Mouse (Mus musculus) liver, embryonic 11.5 days (tissue): ENCODE results near the gene Atrn. TPM values are rescaled to one million over a fixed set of nuclear protein-coding genes. Genes with fewer than 3 reads are reported as not detected.

ENCODE experiments used
- ATAC-seq: fragments of 200-750 bp; cut with Nextera tagmentation; replicated peaks from 2 replicates; pipeline ENCODE4 v1.8.0; 2017; ENCODE audit warnings: moderate number of reproducible peaks, mild to moderate bottlenecking, moderate TSS enrichment, moderate library complexity; ENCODE audit not compliant: low FRiP score
- DNase-seq: peaks from one replicate; pipeline ENCODE4 v3.0.0-alpha.2; 2017; ENCODE audit warnings: low spot score
- H3K27ac ChIP-seq: fragments of 300-500 bp; sonication (generic); 2 replicates; pipeline ENCODE4 v1.5.1; 2014; ENCODE audit warnings: mild to moderate bottlenecking, low read depth, low read length, control low read depth
- H3K27me3 ChIP-seq: fragments of 300-500 bp; sonication (generic); replicated peaks from 2 replicates; pipeline ENCODE4 v1.6.1; 2014; ENCODE audit warnings: low read length, mixed read lengths; ENCODE audit not compliant: control insufficient read depth, insufficient read depth
- H3K36me3 ChIP-seq: fragments of 300-500 bp; sonication (generic); 2 replicates; pipeline ENCODE4 v1.6.1; 2014; ENCODE audit warnings: mild to moderate bottlenecking, low read length, moderate library complexity, mixed read lengths; ENCODE audit not compliant: control insufficient read depth, insufficient read depth
- H3K4me1 ChIP-seq: fragments of 300-500 bp; sonication (generic); replicated peaks from 2 replicates; pipeline ENCODE4 v1.6.1; 2014; ENCODE audit warnings: low read length, mixed read lengths; ENCODE audit not compliant: control insufficient read depth, insufficient read depth
- H3K4me2 ChIP-seq: fragments of 300-500 bp; sonication (generic); 2 replicates; pipeline ENCODE4 v1.6.1; 2014; ENCODE audit warnings: mild to moderate bottlenecking, control low read depth, moderate library complexity
- H3K4me3 ChIP-seq: fragments of 300-500 bp; sonication (generic); 2 replicates; pipeline ENCODE4 v1.5.1; 2014; ENCODE audit warnings: low read depth, low read length, control low read depth
- H3K9ac ChIP-seq: fragments of 300-500 bp; sonication (generic); 2 replicates; pipeline ENCODE4 v1.6.1; 2014; ENCODE audit warnings: low read depth, low read length, control low read depth
- H3K9me3 ChIP-seq: fragments of 300-500 bp; sonication (generic); 2 replicates; pipeline ENCODE4 v1.6.1; 2016; ENCODE audit warnings: low read length, inconsistent platforms, mixed read lengths; ENCODE audit not compliant: control insufficient read depth
- WGBS: fragments of 180-500 bp; shearing (Covaris S2); extraction: QIAGEN DNeasy Blood & Tissue Kit; methylation state at CpG from one replicate; pipeline ENCODE4 v1.1.7; 2014; 5-methylcytosine and 5-hydroxymethylcytosine counted together
- polyA plus RNA-seq: library from polyadenylated mRNA; unstranded; fragments of >200 nt; fragmentation: Nextera tagmentation; extraction: Ambion mirVana; gene quantifications from 2 replicates; pipeline ENCODE4 v1.2.1, GENCODE M21; 2014

Atrn gene
- polyA plus RNA-seq, 1 experiment from 2014 or later = 7.0 TPM

DNA sequence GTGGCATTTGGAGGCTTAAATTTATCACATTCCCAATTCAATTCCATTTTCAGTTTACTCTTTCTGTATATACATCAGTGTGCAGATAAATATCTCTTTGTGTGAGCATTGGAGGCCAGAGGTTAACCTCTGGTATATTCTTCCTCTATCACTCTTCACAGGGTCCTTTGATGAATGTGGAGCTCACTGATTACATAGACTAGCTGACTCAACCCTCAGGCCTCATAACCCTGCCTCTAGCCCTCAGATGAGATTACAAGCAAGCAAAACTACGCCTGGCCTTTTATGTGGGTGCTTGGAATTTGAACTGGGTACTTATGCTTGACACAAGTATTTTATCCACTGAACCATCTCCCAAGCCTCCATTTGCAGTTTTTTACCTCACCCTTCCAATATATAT lies 68.6 kb downstream of the Atrn start:
- WGBS = 39% methylated on average over 1 of the region's 1 CpGs
- ATAC-seq = peak; percentile 88
- Histone ChIP-seq H3K27me3 (no peaks in the 10 kb centered on the region), H3K4me3 (no peak overlapping the region), H3K4me1 (peaks cover 39% of the 10 kb centered on the region), H3K27ac (peak overlapping the region; percentile 70), H3K4me2 (no peak overlapping the region), H3K9ac (no peak overlapping the region), H3K36me3 (no peaks in the 10 kb centered on the region), H3K9me3 (no peaks in the 10 kb centered on the region)
- DNase-seq = no peak

DNA sequence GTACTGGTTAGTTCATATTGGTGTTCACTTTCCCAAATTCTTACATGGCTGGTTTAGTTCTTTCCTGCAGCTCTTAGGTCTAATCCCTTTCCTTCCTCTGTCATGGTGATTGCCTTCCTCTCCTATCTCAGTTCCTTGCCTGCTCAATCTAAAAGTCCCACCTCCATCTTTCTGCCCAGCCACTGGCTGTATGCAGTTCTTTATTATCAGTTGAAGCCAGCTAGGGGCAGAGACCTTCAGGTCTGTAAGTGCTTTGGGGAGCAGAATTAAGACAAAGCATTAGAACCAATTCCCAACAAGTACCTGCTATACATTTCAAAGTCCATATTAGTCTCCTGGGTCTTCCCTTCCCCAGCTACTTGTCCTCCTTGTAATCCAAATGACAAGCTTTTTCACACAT lies 71.3 kb downstream of the Atrn start:
- Histone ChIP-seq H3K4me1 (peaks cover 25% of the 10 kb centered on the region), H3K27ac (peak overlapping the region; percentile 92), H3K4me3 (no peak overlapping the region), H3K9me3 (no peaks in the 10 kb centered on the region), H3K4me2 (peak overlapping the region; percentile 55), H3K9ac (peak overlapping the region; percentile 58), H3K27me3 (no peaks in the 10 kb centered on the region), H3K36me3 (0 out of 2 replicates have a peak, but pooled peaks cover 2% of the 10 kb centered on the region)
- ATAC-seq (peak; percentile 86), DNase-seq (no peak)

DNA sequence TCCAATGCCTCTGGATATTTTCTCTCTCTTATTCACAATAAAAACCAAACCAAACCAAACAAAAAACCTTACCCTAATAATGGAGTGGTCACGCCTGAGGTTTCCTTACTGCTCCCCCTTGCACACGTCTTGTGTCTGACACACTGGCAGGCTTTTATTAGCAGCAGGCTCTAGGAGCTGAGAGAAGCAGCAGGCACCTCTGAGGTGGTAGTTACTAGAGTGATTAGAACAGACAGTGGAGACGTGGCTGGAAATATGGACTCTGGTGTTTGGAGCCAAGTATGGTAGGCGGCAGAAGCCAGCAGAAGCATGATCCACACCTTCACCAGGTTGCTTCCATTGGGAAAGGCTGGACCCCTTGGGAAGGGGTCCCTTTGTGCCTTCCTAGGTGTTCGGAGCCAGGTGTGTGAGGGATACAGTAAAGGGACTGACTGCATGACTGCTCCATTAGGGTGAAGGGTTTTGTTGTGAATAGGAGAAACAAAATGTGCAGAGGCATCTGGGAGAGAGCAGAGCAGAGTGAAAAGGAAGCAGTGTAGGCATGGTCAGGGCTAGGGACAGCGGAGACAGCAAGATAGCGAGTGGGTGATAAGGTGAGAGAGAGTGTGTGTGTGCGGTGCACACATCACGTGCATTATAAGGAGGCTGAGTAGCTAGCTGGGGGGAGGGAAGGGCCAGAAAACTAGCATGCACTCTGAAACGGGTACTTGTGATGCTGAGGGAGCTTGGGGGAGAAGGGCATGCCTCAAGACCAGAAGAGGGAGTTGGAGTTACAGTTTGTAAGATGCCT lies 72.0 kb downstream of the Atrn start:
- Histone ChIP-seq H3K9me3 (no peaks in the 10 kb centered on the region), H3K27ac (peak overlapping the region; percentile 92), H3K36me3 (0 out of 2 replicates have a peak, but pooled peaks cover 2% of the 10 kb centered on the region), H3K27me3 (no peaks in the 10 kb centered on the region), H3K4me2 (peak overlapping the region; percentile 55), H3K9ac (peak overlapping the region; percentile 58), H3K4me1 (peaks cover 24% of the 10 kb centered on the region), H3K4me3 (no peak overlapping the region)
- DNase-seq = no peak
- WGBS = 54% methylated on average over 10 of the region's 10 CpGs
- ATAC-seq = peak; percentile 65

DNA sequence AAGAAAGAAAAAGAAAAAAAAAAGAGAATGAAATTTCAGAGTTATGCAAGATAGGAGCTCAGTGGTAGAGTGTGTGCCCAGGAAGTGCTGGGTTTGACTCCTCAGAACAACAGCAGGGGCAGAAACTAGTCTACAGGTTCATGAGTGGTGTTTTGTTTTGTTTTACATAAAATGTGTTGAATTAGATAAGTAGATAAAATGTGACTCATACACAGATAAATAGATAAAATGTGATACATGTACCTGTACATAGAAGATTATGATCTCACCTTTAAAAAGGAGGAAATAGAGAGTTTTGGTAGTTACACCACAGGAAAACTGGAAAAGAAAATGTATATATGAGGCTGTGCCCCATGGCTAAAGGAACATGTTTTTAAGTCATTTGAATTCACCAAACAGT lies 72.8 kb downstream of the Atrn start:
- Histone ChIP-seq H3K36me3 (0 out of 2 replicates have a peak, but pooled peaks cover 2% of the 10 kb centered on the region), H3K4me1 (peaks cover 24% of the 10 kb centered on the region), H3K9me3 (no peaks in the 10 kb centered on the region), H3K4me3 (no peak overlapping the region), H3K27me3 (no peaks in the 10 kb centered on the region), H3K9ac (no peak overlapping the region), H3K27ac (no peak overlapping the region), H3K4me2 (no peak overlapping the region)
- no peak for DNase-seq
- ATAC-seq = no peak

DNA sequence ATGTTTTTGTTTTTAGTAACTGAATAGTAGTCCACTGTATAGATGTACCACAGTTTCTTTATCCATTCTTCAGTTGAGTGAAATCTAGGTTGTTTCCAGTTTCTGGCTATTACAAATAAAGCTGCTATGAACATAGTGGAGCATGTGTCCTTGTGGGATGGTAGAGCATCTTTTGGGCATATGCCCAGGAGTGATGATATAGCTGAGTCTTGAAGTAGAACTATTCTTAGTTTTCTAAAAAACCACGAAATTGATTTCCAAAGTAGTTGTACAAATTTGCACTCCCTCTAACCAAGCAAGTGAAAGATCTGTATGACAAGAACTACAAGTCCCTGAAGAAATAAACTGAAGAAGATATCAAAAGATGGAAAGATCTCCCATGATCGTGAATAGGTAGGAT lies 86.5 kb downstream of the Atrn start:
- no peaks in the 10 kb centered on the region for H3K27me3 ChIP-seq
- 88% methylated on average over 2 of the region's 2 CpGs for WGBS
- DNase-seq = no peak
- no peaks in the 10 kb centered on the region; the same call in 1 of the 2 replicates for H3K36me3 ChIP-seq
- no peak overlapping the region for H3K9ac ChIP-seq
- H3K27ac ChIP-seq = no peak overlapping the region
- H3K4me2 ChIP-seq = no peak overlapping the region
- no peak overlapping the region for H3K4me3 ChIP-seq
- no peak for ATAC-seq
- no peaks in the 10 kb centered on the region for H3K4me1 ChIP-seq
- H3K9me3 ChIP-seq = no peaks in the 10 kb centered on the region

DNA sequence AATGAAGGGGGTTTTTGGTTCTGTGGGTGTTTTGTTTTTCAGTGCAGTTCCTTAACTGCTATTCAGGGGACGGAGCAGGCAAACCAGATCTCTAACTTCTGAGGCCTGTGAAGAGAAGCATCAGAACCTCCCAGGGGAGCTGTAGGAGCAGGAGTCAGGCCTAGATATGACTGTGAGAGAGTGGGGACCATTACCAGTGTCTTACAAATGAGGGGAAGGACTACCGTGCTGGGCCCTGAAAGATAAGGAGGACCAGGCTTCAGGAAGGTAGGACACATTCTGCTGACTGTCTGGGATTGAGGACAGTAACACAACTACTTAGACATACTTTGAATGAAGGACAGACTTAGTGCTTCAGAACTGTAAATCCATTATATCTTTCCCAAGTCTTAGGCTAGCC lies 102.8 kb downstream of the Atrn start:
- DNase-seq (no peak), ATAC-seq (0 out of 2 replicates have a peak, but pooled peaks have one; percentile 45)
- Histone ChIP-seq H3K27me3 (no peaks in the 10 kb centered on the region), H3K4me3 (no peak overlapping the region), H3K27ac (no peak overlapping the region), H3K4me2 (no peak overlapping the region), H3K4me1 (no peaks in the 10 kb centered on the region; the same call in 1 of the 2 replicates), H3K36me3 (peaks cover 6% of the 10 kb centered on the region; the same call in 1 of the 2 replicates), H3K9me3 (no peaks in the 10 kb centered on the region), H3K9ac (no peak overlapping the region)
- WGBS = 64% methylated on average over 2 of the region's 2 CpGs

DNA sequence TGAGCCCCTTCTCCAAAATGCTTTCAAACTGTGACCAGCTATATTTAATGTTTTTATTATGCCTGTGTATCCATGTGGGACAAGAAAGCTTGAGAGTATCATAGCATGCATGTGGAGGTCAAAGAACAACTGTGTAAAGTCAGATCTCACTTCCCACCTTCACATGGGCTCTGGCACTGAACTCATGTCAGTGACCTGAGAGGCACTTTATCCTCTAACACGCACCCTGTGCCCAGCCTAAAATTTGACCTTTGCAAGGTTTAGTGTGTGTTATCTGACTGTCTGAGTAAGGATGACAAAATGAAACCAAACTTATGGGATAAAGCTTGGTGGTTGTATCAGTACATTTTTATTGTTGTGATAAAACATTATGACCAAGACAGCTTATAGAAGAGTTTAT lies 104.3 kb downstream of the Atrn start:
- Histone ChIP-seq H3K27me3 (no peaks in the 10 kb centered on the region), H3K4me2 (no peak overlapping the region), H3K4me3 (no peak overlapping the region), H3K9me3 (no peaks in the 10 kb centered on the region), H3K27ac (no peak overlapping the region), H3K36me3 (no peaks in the 10 kb centered on the region), H3K9ac (no peak overlapping the region), H3K4me1 (no peaks in the 10 kb centered on the region; the same call in 1 of the 2 replicates)
- DNase-seq = no peak
- 81% methylated on average over 1 of the region's 1 CpGs for WGBS
- no peak for ATAC-seq

DNA sequence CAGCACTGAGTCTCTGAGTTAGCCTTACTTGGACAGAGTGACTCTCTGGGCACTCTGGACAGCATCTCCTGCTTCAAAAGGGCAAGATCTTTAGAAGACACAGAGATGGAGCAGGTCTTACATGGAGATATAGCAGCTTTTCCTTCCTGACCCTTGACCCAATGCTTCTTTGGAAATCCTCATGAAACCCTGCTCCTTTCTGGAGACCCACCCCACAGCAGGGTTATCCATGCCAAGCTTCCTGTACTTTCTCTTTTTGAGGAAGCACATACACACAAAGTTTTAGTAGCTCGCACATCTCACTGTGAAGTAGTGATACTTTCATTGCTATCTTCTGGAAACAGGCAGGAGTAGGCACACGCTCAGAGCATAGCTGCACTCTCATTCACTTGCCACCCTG lies 118.9 kb downstream of the Atrn start:
- Histone ChIP-seq H3K36me3 (peaks cover 2% of the 10 kb centered on the region; the same call in 1 of the 2 replicates), H3K27me3 (no peaks in the 10 kb centered on the region), H3K4me1 (peaks cover 8% of the 10 kb centered on the region; the same call in 1 of the 2 replicates), H3K9ac (no peak overlapping the region), H3K4me3 (no peak overlapping the region), H3K4me2 (no peak overlapping the region), H3K9me3 (no peaks in the 10 kb centered on the region), H3K27ac (no peak overlapping the region)
- 84% methylated on average over 2 of the region's 2 CpGs for WGBS
- ATAC-seq = no peak
- no peak for DNase-seq

DNA sequence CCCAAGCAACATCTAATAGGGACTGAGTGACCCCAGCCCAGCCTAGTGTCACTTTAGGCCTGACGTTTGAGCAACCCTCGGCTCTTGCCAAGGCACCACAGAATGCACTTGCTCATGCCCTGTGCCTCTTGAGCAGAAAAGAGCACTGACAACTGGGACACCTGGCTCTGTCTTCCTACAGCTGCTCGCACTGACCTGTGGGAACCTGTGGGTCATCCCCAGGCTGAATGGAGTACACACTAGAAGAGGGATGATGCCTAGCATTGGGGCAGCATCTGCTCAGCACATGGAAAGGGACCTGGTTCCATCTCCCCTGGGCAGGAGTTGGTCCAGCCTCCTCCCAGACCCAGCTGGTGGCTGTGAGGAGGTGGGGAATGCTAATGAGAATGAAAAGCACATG lies 120.6 kb downstream of the Atrn start:
- H3K9me3 ChIP-seq = no peaks in the 10 kb centered on the region
- H3K36me3 ChIP-seq = peaks cover 2% of the 10 kb centered on the region; the same call in 1 of the 2 replicates
- WGBS = 86% methylated on average over 3 of the region's 3 CpGs
- no peaks in the 10 kb centered on the region for H3K27me3 ChIP-seq
- H3K4me1 ChIP-seq = peaks cover 14% of the 10 kb centered on the region
- DNase-seq (no peak), ATAC-seq (no peak)
- no peak overlapping the region for H3K9ac ChIP-seq
- H3K4me2 ChIP-seq = no peak overlapping the region
- H3K27ac ChIP-seq = no peak overlapping the region
- no peak overlapping the region for H3K4me3 ChIP-seq
